Mouse (Mus musculus) liver, embryonic 13.5 days (tissue): ENCODE measurements around the gene Tmem262. TPM values are rescaled to one million over a fixed set of nuclear protein-coding genes. Genes with fewer than 3 reads are reported as not detected.

Source experiments
- ATAC-seq: fragments of 200-750 bp; cut with Nextera tagmentation; 2 replicates; pipeline ENCODE4 v1.8.0; 2017; ENCODE audit warnings: low read depth, mild to moderate bottlenecking, moderate number of reproducible peaks, moderate library complexity
- DNase-seq: peaks from one replicate; pipeline ENCODE4 v3.0.0; 2022
- H3K27ac ChIP-seq: fragments of 300-500 bp; sonication (generic); 2 replicates; pipeline ENCODE4 v1.5.1; 2015; ENCODE audit warnings: moderate library complexity, mild to moderate bottlenecking, inconsistent platforms
- H3K27me3 ChIP-seq: fragments of 300-500 bp; sonication (generic); 2 replicates; pipeline ENCODE4 v1.6.1; 2015; ENCODE audit warnings: mild to moderate bottlenecking, inconsistent platforms
- H3K36me3 ChIP-seq: fragments of 300-500 bp; sonication (generic); 2 replicates; pipeline ENCODE4 v1.6.1; 2015; ENCODE audit warnings: mild to moderate bottlenecking, inconsistent platforms
- H3K4me1 ChIP-seq: fragments of 300-500 bp; sonication (generic); replicated peaks from 2 replicates; pipeline ENCODE4 v1.6.1; 2015; ENCODE audit warnings: inconsistent platforms
- H3K4me2 ChIP-seq: fragments of 300-500 bp; sonication (generic); 2 replicates; pipeline ENCODE4 v1.6.1; 2015; ENCODE audit warnings: inconsistent platforms, mild to moderate bottlenecking, moderate library complexity
- H3K4me3 ChIP-seq: fragments of 300-500 bp; sonication (generic); replicated peaks from 2 replicates; pipeline ENCODE4 v1.5.1; 2015; ENCODE audit warnings: mild to moderate bottlenecking, inconsistent platforms
- H3K9ac ChIP-seq: fragments of 300-500 bp; sonication (generic); 2 replicates; pipeline ENCODE4 v1.6.1; 2015; ENCODE audit warnings: mild to moderate bottlenecking, inconsistent platforms
- H3K9me3 ChIP-seq: fragments of 300-500 bp; sonication (generic); replicated peaks from 2 replicates; pipeline ENCODE4 v1.6.1; 2016; ENCODE audit warnings: inconsistent platforms
- WGBS: fragments of 180-500 bp; shearing (Covaris S2); methylation state at CpG from one replicate; pipeline ENCODE4 v1.1.7; 2015; ENCODE audit not compliant: insufficient replicate concordance; 5-methylcytosine and 5-hydroxymethylcytosine counted together
- polyA plus RNA-seq: library from polyadenylated mRNA; unstranded; fragments of >200 nt; fragmentation: Nextera tagmentation; extraction: Ambion mirVana; gene quantifications from 2 replicates; pipeline ENCODE4 v1.2.1, GENCODE M21; 2015

The Tmem262 gene
- polyA plus RNA-seq, 1 experiment from 2014 or later, result not detected

- Histone ChIP-seq H3K27ac (peak overlapping the region; percentile 96), H3K4me1 (peaks cover 38% of the 10 kb centered on the region), H3K9me3 (no peaks in the 10 kb centered on the region), H3K4me3 (peak overlapping the region; percentile 89), H3K36me3 (peaks cover 45% of the 10 kb centered on the region), H3K27me3 (no peaks in the 10 kb centered on the region), H3K9ac (peak overlapping the region; percentile 93), H3K4me2 (peak overlapping the region; percentile 97)
- 1% methylated on average over 44 of the region's 44 CpGs for WGBS
- DNase-seq (no peak), ATAC-seq (peak; percentile 22)
These were observed 32.5 kb upstream of the Tmem262 start for GRCm38 (mm10) chr19:6047154-6047898.

GRCm38 (mm10) chr19:6047899-6048166 lies 32.0 kb upstream of the Tmem262 start:
- H3K36me3 ChIP-seq, result peaks cover 51% of the 10 kb centered on the region
- peak overlapping the region; percentile 93 for H3K9ac ChIP-seq
- peaks cover 40% of the 10 kb centered on the region for H3K4me1 ChIP-seq
- DNase-seq (no peak), ATAC-seq (no peak)
- H3K27ac ChIP-seq, result peak overlapping the region; percentile 96
- H3K9me3 ChIP-seq, result no peaks in the 10 kb centered on the region
- peak overlapping the region; percentile 89 for H3K4me3 ChIP-seq
- H3K27me3 ChIP-seq, result no peaks in the 10 kb centered on the region
- 75% methylated on average over 8 of the region's 8 CpGs for WGBS
- H3K4me2 ChIP-seq, result peak overlapping the region; percentile 97

GRCm38 (mm10) chr19:6048681-6049410 lies 31.0 kb upstream of the Tmem262 start:
- ATAC-seq (no peak), DNase-seq (no peak)
- Histone ChIP-seq H3K36me3 (peaks cover 61% of the 10 kb centered on the region), H3K27me3 (no peaks in the 10 kb centered on the region), H3K4me3 (peak overlapping the region; percentile 89), H3K27ac (peak overlapping the region; percentile 96), H3K4me1 (peaks cover 50% of the 10 kb centered on the region), H3K9ac (peak overlapping the region; percentile 93), H3K9me3 (no peaks in the 10 kb centered on the region), H3K4me2 (peak overlapping the region; percentile 97)
- WGBS, result 47% methylated on average over 11 of the region's 11 CpGs

- Histone ChIP-seq H3K4me2 (no peak overlapping the region), H3K9ac (peak overlapping the region; percentile 6; the same call in 1 of the 2 replicates), H3K4me3 (no peak overlapping the region), H3K36me3 (peaks cover 85% of the 10 kb centered on the region), H3K4me1 (peaks cover 57% of the 10 kb centered on the region), H3K9me3 (no peaks in the 10 kb centered on the region), H3K27me3 (no peaks in the 10 kb centered on the region), H3K27ac (peak overlapping the region; percentile 39; the same call in 1 of the 2 replicates)
- ATAC-seq (no peak), DNase-seq (no peak)
- WGBS, result 87% methylated on average over 7 of the region's 7 CpGs
These were observed 27.3 kb upstream of the Tmem262 start for GRCm38 (mm10) chr19:6052516-6052915.

GRCm38 (mm10) chr19:6054296-6054695 lies 25.5 kb upstream of the Tmem262 start:
- no peak overlapping the region for H3K9ac ChIP-seq

GRCm38 (mm10) chr19:6056696-6057095 lies 23.1 kb upstream of the Tmem262 start:
- H3K27me3 ChIP-seq, result no peaks in the 10 kb centered on the region
- ATAC-seq (no peak), DNase-seq (no peak)
- peak overlapping the region; percentile 81 for H3K9ac ChIP-seq
- peaks cover 60% of the 10 kb centered on the region for H3K4me1 ChIP-seq
- no peaks in the 10 kb centered on the region for H3K9me3 ChIP-seq
- peak overlapping the region; percentile 89 for H3K4me3 ChIP-seq
- peaks cover 65% of the 10 kb centered on the region for H3K36me3 ChIP-seq
- WGBS, result 39% methylated on average over 4 of the region's 4 CpGs
- H3K4me2 ChIP-seq, result peak overlapping the region; percentile 95
- H3K27ac ChIP-seq, result peak overlapping the region; percentile 72

More at GRCm38 (mm10) chr19:6054296-6054695, 25.5 kb upstream of the Tmem262 start:
- Histone ChIP-seq H3K4me1 (peaks cover 48% of the 10 kb centered on the region), H3K27ac (0 out of 2 replicates have a peak overlapping the region, but pooled peaks have one; percentile 6), H3K27me3 (no peaks in the 10 kb centered on the region), H3K36me3 (peaks cover 79% of the 10 kb centered on the region), H3K4me3 (no peak overlapping the region), H3K4me2 (no peak overlapping the region), H3K9me3 (no peaks in the 10 kb centered on the region)
- DNase-seq (no peak), ATAC-seq (no peak)
- 78% methylated on average over 5 of the region's 5 CpGs for WGBS

GRCm38 (mm10) chr19:6057313-6058096 lies 22.3 kb upstream of the Tmem262 start, which contains the start of the genes Mrpl49 and Fau:
Gene Mrpl49, minus strand, starts transcription at chr19:6057785.
Gene Fau, plus strand, starts transcription at chr19:6057844.
- Histone ChIP-seq H3K9me3 (no peaks in the 10 kb centered on the region), H3K36me3 (peaks cover 57% of the 10 kb centered on the region), H3K9ac (peak within 1 kb of the TSS; percentile 95), H3K27me3 (no peaks in the 10 kb centered on the region), H3K4me3 (peak within 1 kb of the TSS; percentile 89), H3K4me2 (peak within 1 kb of the TSS; percentile 95), H3K27ac (peak within 1 kb of the TSS; percentile 85), H3K4me1 (peaks cover 68% of the 10 kb centered on the region)
- ATAC-seq (peak; percentile 79), DNase-seq (peak; percentile 97)
- under 1% methylated on average over 63 of the region's 63 CpGs for WGBS

- Histone ChIP-seq H3K27me3 (no peaks in the 10 kb centered on the region), H3K27ac (peak overlapping the region; percentile 85), H3K9me3 (no peaks in the 10 kb centered on the region), H3K4me1 (peaks cover 70% of the 10 kb centered on the region), H3K4me2 (peak overlapping the region; percentile 85), H3K36me3 (peaks cover 47% of the 10 kb centered on the region), H3K4me3 (peak overlapping the region; percentile 89), H3K9ac (peak overlapping the region; percentile 95)
- ATAC-seq (no peak), DNase-seq (no peak)
- 13% methylated on average over 5 of the region's 5 CpGs for WGBS
These were observed 21.3 kb upstream of the Tmem262 start for GRCm38 (mm10) chr19:6058513-6058912.

- H3K36me3 ChIP-seq, result peaks cover 43% of the 10 kb centered on the region
- DNase-seq (no peak), ATAC-seq (no peak)
- 59% methylated on average over 5 of the region's 5 CpGs for WGBS
- peak overlapping the region; percentile 89 for H3K4me3 ChIP-seq
- H3K4me1 ChIP-seq, result peaks cover 70% of the 10 kb centered on the region
- peak overlapping the region; percentile 95 for H3K9ac ChIP-seq
- peak overlapping the region; percentile 85 for H3K4me2 ChIP-seq
- no peaks in the 10 kb centered on the region for H3K9me3 ChIP-seq
- no peaks in the 10 kb centered on the region for H3K27me3 ChIP-seq
- peak overlapping the region; percentile 85 for H3K27ac ChIP-seq
These were observed 20.9 kb upstream of the Tmem262 start for GRCm38 (mm10) chr19:6058966-6059365.

GRCm38 (mm10) chr19:6061021-6061533 lies 18.8 kb upstream of the Tmem262 start, which contains the start of gene Znhit2:
Gene Znhit2, plus strand, starts transcription at chr19:6061192.
- Histone ChIP-seq H3K4me3 (peak within 1 kb of the TSS; percentile 81), H3K9ac (peak within 1 kb of the TSS; percentile 93), H3K36me3 (peaks cover 22% of the 10 kb centered on the region), H3K27ac (peak within 1 kb of the TSS; percentile 96), H3K4me1 (peaks cover 60% of the 10 kb centered on the region), H3K9me3 (no peaks in the 10 kb centered on the region), H3K27me3 (no peaks in the 10 kb centered on the region), H3K4me2 (peak within 1 kb of the TSS; percentile 100)
- under 1% methylated on average over 58 of the region's 58 CpGs for WGBS
- DNase-seq, result peak; percentile 87
- ATAC-seq, result peak; percentile 74
